Mouse (Mus musculus) olfactory bulb, adult 2 months (tissue): ENCODE measurements at regions not wholly inside any gene's neighbourhood (a gene's known extent, or its start where the extent isn't known, plus 50 kb on each side); places are given as distances from the start of the nearest gene placed in this dataset.

Experiments used
- CTCF ChIP-seq: fragments of 200-500 bp; IDR thresholded peaks from 2 replicates; pipeline ENCODE4 v1.5.1; 2012; ENCODE audit warnings: low read depth, mild to moderate bottlenecking, low read length, moderate library complexity; ENCODE audit not compliant: insufficient read depth
- POLR2A ChIP-seq: fragments of 200-500 bp; IDR thresholded peaks from 2 replicates; pipeline ENCODE4 v1.6.1; 2012; ENCODE audit warnings: mild to moderate bottlenecking, low read depth, low read length, moderate library complexity; ENCODE audit not compliant: insufficient read depth

- no peak for TF ChIP-seq POLR2A
- no peak for TF ChIP-seq CTCF
These were observed 528.9 kb upstream of the 4930412O13Rik start for GRCm38 (mm10) chr2:9352190-9352589.
